20 mouse cellular contexts compared by ENCODE assay signal in genomic region chr16:35740357-35740756, GRCm38 (mm10).
"Had no signal": no experiment of that assay in that cellular context is flagged by ENCODE, and none has a peak within 500 bp of the region (broad histone marks: within the 10 kb centered on the region; RNA-seq: fewer than 3 reads in every experiment).

No protein-coding gene starts in this region.

- H3K27me3 ChIP-seq: limb, embryonic 12.5 days; limb, embryonic 15.5 days; midbrain, embryonic 12.5 days; midbrain, embryonic 15.5 days; neural tube, embryonic 12.5 days; neural tube, embryonic 15.5 days had no signal

- DNase-seq: kidney, postnatal 25 days; left cerebral cortex, postnatal 4 days; liver, postnatal 0 days; right cerebral cortex, postnatal 14 days; right cerebral cortex, postnatal 4 days; thymus, adult 2 months; thymus, postnatal 14 days; thymus, postnatal 4 days had no signal

- ATAC-seq: liver, postnatal 0 days; lung, postnatal 0 days; midbrain, embryonic 15.5 days had no signal

- H3K9ac ChIP-seq: limb, embryonic 12.5 days; limb, embryonic 15.5 days; liver, embryonic 14.5 days; liver, postnatal 0 days; lung, embryonic 14.5 days; midbrain, embryonic 12.5 days; midbrain, embryonic 15.5 days; neural tube, embryonic 12.5 days; neural tube, embryonic 15.5 days had no signal

- H3K4me2 ChIP-seq: limb, embryonic 12.5 days; limb, embryonic 15.5 days; liver, embryonic 11.5 days; lung, embryonic 14.5 days; midbrain, embryonic 12.5 days; midbrain, embryonic 15.5 days; neural tube, embryonic 12.5 days; neural tube, embryonic 15.5 days had no signal

- H3K36me3 ChIP-seq: limb, embryonic 12.5 days; limb, embryonic 15.5 days; midbrain, embryonic 12.5 days; midbrain, embryonic 15.5 days; neural tube, embryonic 12.5 days; neural tube, embryonic 15.5 days had no signal

- H3K27ac ChIP-seq: kidney, postnatal 0 days; limb, embryonic 12.5 days; limb, embryonic 15.5 days; liver, embryonic 14.5 days; midbrain, embryonic 12.5 days; midbrain, embryonic 15.5 days; neural tube, embryonic 12.5 days; neural tube, embryonic 15.5 days; stomach, postnatal 0 days had no signal

- H3K4me3 ChIP-seq: limb, embryonic 12.5 days; limb, embryonic 15.5 days; midbrain, embryonic 12.5 days; midbrain, embryonic 15.5 days; neural tube, embryonic 12.5 days; neural tube, embryonic 15.5 days had no signal

- H3K9me3 ChIP-seq: limb, embryonic 12.5 days; limb, embryonic 15.5 days; midbrain, embryonic 12.5 days; midbrain, embryonic 15.5 days; neural tube, embryonic 12.5 days; neural tube, embryonic 15.5 days had no signal
